Mouse (Mus musculus): Measurements from ENCODE around the gene Fam172a.

Fam172a gene

DNA sequence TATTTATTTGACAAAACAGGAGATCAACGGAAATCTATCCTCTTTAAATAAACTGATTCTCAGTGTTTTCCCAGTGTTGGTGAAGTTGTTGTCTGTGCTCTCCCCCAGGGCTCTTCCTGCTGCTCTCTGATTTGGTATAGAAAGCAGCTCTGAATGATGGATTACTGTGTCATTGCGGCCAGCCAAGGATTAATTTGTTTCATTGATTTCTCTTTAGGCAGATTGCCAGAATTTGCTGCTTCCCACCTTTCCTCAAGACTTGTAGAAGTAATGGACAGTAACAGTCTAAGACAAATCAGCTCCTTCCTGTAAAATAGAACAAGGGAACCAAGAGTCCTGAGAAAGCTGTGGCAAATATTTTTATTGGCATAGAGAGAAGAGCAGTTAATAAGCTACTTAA lies 513.4 kb downstream of the Fam172a start:
- no peak for DNase-seq (ENCODE audit: low read depth, low spot score)
